Mouse (Mus musculus): ENCODE data around the gene Ganab. TPM values are rescaled to one million over a fixed set of nuclear protein-coding genes. Genes with fewer than 3 reads are reported as not detected.
A peak's percentile ranks its signal among the peaks of the same experiment; 100 is the strongest.

The Ganab gene
- polyA plus RNA-seq (2015; fragmentation: Nextera tagmentation; extraction: Ambion mirVana) = 146 and 151 TPM in 2 replicates

- Histone ChIP-seq H3K9ac (replicated peaks; ENCODE audit: low read length) (peak within 1 kb of the TSS; percentile 84), H3K27me3 (ENCODE audit: insufficient read depth, low read length) (no peaks in the 10 kb centered on the region), H3K36me3 (ENCODE audit: insufficient read depth, low read length) (peaks cover 19% of the 10 kb centered on the region), H3K27ac (ENCODE audit: low read length) (peak within 1 kb of the TSS; percentile 88), H3K9me3 (ENCODE audit: low read length) (no peaks in the 10 kb centered on the region), H3K4me2 (replicated peaks; ENCODE audit: low read depth, low read length) (peak within 1 kb of the TSS; percentile 59), H3K4me3 (ENCODE audit: low read length) (peak within 1 kb of the TSS; percentile 66), H3K4me1 (ENCODE audit: insufficient read depth, low read length) (peaks cover 26% of the 10 kb centered on the region)
- under 1% methylated on average over 53 of the region's 53 CpGs for WGBS
- ATAC-seq (ENCODE audit: low FRiP score, low TSS enrichment) = peak; percentile 98
These were observed at the start of gene Ganab for GRCm38 (mm10) chr19:8897865-8898495. TSS of gene Ganab (plus strand) at chr19:8898071.

- Histone ChIP-seq H3K4me2 (replicated peaks; ENCODE audit: low read depth, low read length) (no peak overlapping the region), H3K4me3 (ENCODE audit: low read length) (no peak overlapping the region), H3K9me3 (ENCODE audit: low read length) (no peaks in the 10 kb centered on the region), H3K4me1 (ENCODE audit: insufficient read depth, low read length) (0 out of 2 replicates have a peak, but pooled peaks cover 7% of the 10 kb centered on the region), H3K36me3 (ENCODE audit: insufficient read depth, low read length) (peaks cover 22% of the 10 kb centered on the region), H3K27ac (ENCODE audit: low read length) (no peak overlapping the region), H3K9ac (replicated peaks; ENCODE audit: low read length) (no peak overlapping the region), H3K27me3 (ENCODE audit: insufficient read depth, low read length) (no peaks in the 10 kb centered on the region)
- ATAC-seq (ENCODE audit: low FRiP score, low TSS enrichment) = no peak
- WGBS = 78% methylated on average over 5 of the region's 5 CpGs
These were observed 49.5 kb upstream of the Ganab start for GRCm38 (mm10) chr19:8848356-8848755.

- Histone ChIP-seq H3K27me3 (ENCODE audit: insufficient read depth, low read length) (no peaks in the 10 kb centered on the region), H3K4me1 (ENCODE audit: insufficient read depth, low read length) (0 out of 2 replicates have a peak, but pooled peaks cover 7% of the 10 kb centered on the region), H3K36me3 (ENCODE audit: insufficient read depth, low read length) (peaks cover 21% of the 10 kb centered on the region), H3K4me3 (ENCODE audit: low read length) (no peak within 1 kb of the TSS), H3K27ac (ENCODE audit: low read length) (no peak within 1 kb of the TSS), H3K9ac (replicated peaks; ENCODE audit: low read length) (peak within 1 kb of the TSS; percentile 23; the same call in 1 of the 2 replicates), H3K9me3 (ENCODE audit: low read length) (no peaks in the 10 kb centered on the region), H3K4me2 (replicated peaks; ENCODE audit: low read depth, low read length) (0 out of 2 replicates have a peak within 1 kb of the TSS, but pooled peaks have one; percentile 14)
- 23% methylated on average over 7 of the region's 7 CpGs for WGBS
- ATAC-seq (ENCODE audit: low FRiP score, low TSS enrichment) = peak; percentile 49; the same call in 1 of the 2 replicates
These were observed 47.4 kb upstream of the Ganab start, which contains the start of gene Lrrn4cl for GRCm38 (mm10) chr19:8850402-8850901. TSS of gene Lrrn4cl (plus strand) at chr19:8850768.

GRCm38 (mm10) chr19:8851639-8852038 lies 46.2 kb upstream of the Ganab start:
- ATAC-seq (ENCODE audit: low FRiP score, low TSS enrichment) = no peak
- 57% methylated on average over 7 of the region's 7 CpGs for WGBS
- H3K4me2 ChIP-seq (replicated peaks; ENCODE audit: low read depth, low read length) = no peak overlapping the region
- H3K27ac ChIP-seq (ENCODE audit: low read length) = no peak overlapping the region
- no peak overlapping the region for H3K4me3 ChIP-seq (ENCODE audit: low read length)
- H3K9ac ChIP-seq (replicated peaks; ENCODE audit: low read length) = no peak overlapping the region
- no peaks in the 10 kb centered on the region for H3K9me3 ChIP-seq (ENCODE audit: low read length)
- H3K27me3 ChIP-seq (ENCODE audit: insufficient read depth, low read length) = no peaks in the 10 kb centered on the region
- H3K4me1 ChIP-seq (ENCODE audit: insufficient read depth, low read length) = 0 out of 2 replicates have a peak, but pooled peaks cover 7% of the 10 kb centered on the region
- H3K36me3 ChIP-seq (ENCODE audit: insufficient read depth, low read length) = peaks cover 9% of the 10 kb centered on the region

- no peak overlapping the region for H3K9ac ChIP-seq (replicated peaks; ENCODE audit: low read length)
- 0 out of 2 replicates have a peak, but pooled peaks cover 7% of the 10 kb centered on the region for H3K4me1 ChIP-seq (ENCODE audit: insufficient read depth, low read length)
- no peak for ATAC-seq (ENCODE audit: low FRiP score, low TSS enrichment)
- 52% methylated on average over 10 of the region's 10 CpGs for WGBS
- H3K36me3 ChIP-seq (ENCODE audit: insufficient read depth, low read length) = peaks cover 3% of the 10 kb centered on the region; the same call in 1 of the 2 replicates
- H3K27ac ChIP-seq (ENCODE audit: low read length) = no peak overlapping the region
- no peaks in the 10 kb centered on the region for H3K9me3 ChIP-seq (ENCODE audit: low read length)
- H3K27me3 ChIP-seq (ENCODE audit: insufficient read depth, low read length) = no peaks in the 10 kb centered on the region
- H3K4me2 ChIP-seq (replicated peaks; ENCODE audit: low read depth, low read length) = no peak overlapping the region
- no peak overlapping the region for H3K4me3 ChIP-seq (ENCODE audit: low read length)
These were observed 45.5 kb upstream of the Ganab start for GRCm38 (mm10) chr19:8852236-8852928.

- H3K27ac ChIP-seq (ENCODE audit: low read length) = no peak overlapping the region
- no peak for ATAC-seq (ENCODE audit: low FRiP score, low TSS enrichment)
- 83% methylated on average over 3 of the region's 3 CpGs for WGBS
- no peaks in the 10 kb centered on the region for H3K27me3 ChIP-seq (ENCODE audit: insufficient read depth, low read length)
- H3K9ac ChIP-seq (replicated peaks; ENCODE audit: low read length) = no peak overlapping the region
- H3K4me2 ChIP-seq (replicated peaks; ENCODE audit: low read depth, low read length) = no peak overlapping the region
- H3K36me3 ChIP-seq (ENCODE audit: insufficient read depth, low read length) = no peaks in the 10 kb centered on the region
- H3K4me3 ChIP-seq (ENCODE audit: low read length) = no peak overlapping the region
- H3K9me3 ChIP-seq (ENCODE audit: low read length) = no peaks in the 10 kb centered on the region
- 0 out of 2 replicates have a peak, but pooled peaks cover 7% of the 10 kb centered on the region for H3K4me1 ChIP-seq (ENCODE audit: insufficient read depth, low read length)
These were observed 44.8 kb upstream of the Ganab start for GRCm38 (mm10) chr19:8853117-8853516.

- Histone ChIP-seq H3K9me3 (ENCODE audit: low read length) (no peaks in the 10 kb centered on the region), H3K27me3 (ENCODE audit: insufficient read depth, low read length) (no peaks in the 10 kb centered on the region)
- ATAC-seq (ENCODE audit: low FRiP score, low TSS enrichment) = no peak
These were observed 40.2 kb upstream of the Ganab start for GRCm38 (mm10) chr19:8857689-8858088.

GRCm38 (mm10) chr19:8859018-8859417 lies 38.9 kb upstream of the Ganab start:
- H3K27me3 ChIP-seq (ENCODE audit: insufficient read depth, low read length) = no peaks in the 10 kb centered on the region

More at GRCm38 (mm10) chr19:8857689-8858088, 40.2 kb upstream of the Ganab start:
- WGBS = 39% methylated on average over 4 of the region's 4 CpGs
- Histone ChIP-seq H3K9ac (replicated peaks; ENCODE audit: low read length) (no peak overlapping the region), H3K4me3 (ENCODE audit: low read length) (no peak overlapping the region), H3K36me3 (ENCODE audit: insufficient read depth, low read length) (no peaks in the 10 kb centered on the region), H3K4me2 (replicated peaks; ENCODE audit: low read depth, low read length) (no peak overlapping the region), H3K27ac (ENCODE audit: low read length) (no peak overlapping the region), H3K4me1 (ENCODE audit: insufficient read depth, low read length) (no peaks in the 10 kb centered on the region)

GRCm38 (mm10) chr19:8864265-8864664 lies 33.6 kb upstream of the Ganab start:
- Histone ChIP-seq H3K4me3 (ENCODE audit: low read length) (no peak overlapping the region), H3K4me2 (replicated peaks; ENCODE audit: low read depth, low read length) (no peak overlapping the region), H3K27me3 (ENCODE audit: insufficient read depth, low read length) (no peaks in the 10 kb centered on the region), H3K9me3 (ENCODE audit: low read length) (no peaks in the 10 kb centered on the region), H3K27ac (ENCODE audit: low read length) (no peak overlapping the region), H3K4me1 (ENCODE audit: insufficient read depth, low read length) (no peaks in the 10 kb centered on the region), H3K9ac (replicated peaks; ENCODE audit: low read length) (no peak overlapping the region), H3K36me3 (ENCODE audit: insufficient read depth, low read length) (no peaks in the 10 kb centered on the region)
- no peak for ATAC-seq (ENCODE audit: low FRiP score, low TSS enrichment)
- WGBS = 85% methylated on average over 6 of the region's 6 CpGs

More at GRCm38 (mm10) chr19:8859018-8859417, 38.9 kb upstream of the Ganab start:
- no peak overlapping the region for H3K9ac ChIP-seq (replicated peaks; ENCODE audit: low read length)
- H3K4me2 ChIP-seq (replicated peaks; ENCODE audit: low read depth, low read length) = no peak overlapping the region
- H3K36me3 ChIP-seq (ENCODE audit: insufficient read depth, low read length) = no peaks in the 10 kb centered on the region
- no peak for ATAC-seq (ENCODE audit: low FRiP score, low TSS enrichment)
- no peaks in the 10 kb centered on the region for H3K9me3 ChIP-seq (ENCODE audit: low read length)
- no peak overlapping the region for H3K27ac ChIP-seq (ENCODE audit: low read length)
- 16% methylated on average over 1 of the region's 1 CpGs for WGBS
- H3K4me3 ChIP-seq (ENCODE audit: low read length) = no peak overlapping the region
- H3K4me1 ChIP-seq (ENCODE audit: insufficient read depth, low read length) = no peaks in the 10 kb centered on the region
